Mouse (Mus musculus): ENCODE data around the gene Mgat2. TPM values are rescaled to one million over a fixed set of nuclear protein-coding genes. Genes with fewer than 3 reads are reported as not detected.

The Mgat2 gene
- total RNA-seq, 2 experiments from 2014 or later, result 51.4 to 53.9 TPM

DNA sequence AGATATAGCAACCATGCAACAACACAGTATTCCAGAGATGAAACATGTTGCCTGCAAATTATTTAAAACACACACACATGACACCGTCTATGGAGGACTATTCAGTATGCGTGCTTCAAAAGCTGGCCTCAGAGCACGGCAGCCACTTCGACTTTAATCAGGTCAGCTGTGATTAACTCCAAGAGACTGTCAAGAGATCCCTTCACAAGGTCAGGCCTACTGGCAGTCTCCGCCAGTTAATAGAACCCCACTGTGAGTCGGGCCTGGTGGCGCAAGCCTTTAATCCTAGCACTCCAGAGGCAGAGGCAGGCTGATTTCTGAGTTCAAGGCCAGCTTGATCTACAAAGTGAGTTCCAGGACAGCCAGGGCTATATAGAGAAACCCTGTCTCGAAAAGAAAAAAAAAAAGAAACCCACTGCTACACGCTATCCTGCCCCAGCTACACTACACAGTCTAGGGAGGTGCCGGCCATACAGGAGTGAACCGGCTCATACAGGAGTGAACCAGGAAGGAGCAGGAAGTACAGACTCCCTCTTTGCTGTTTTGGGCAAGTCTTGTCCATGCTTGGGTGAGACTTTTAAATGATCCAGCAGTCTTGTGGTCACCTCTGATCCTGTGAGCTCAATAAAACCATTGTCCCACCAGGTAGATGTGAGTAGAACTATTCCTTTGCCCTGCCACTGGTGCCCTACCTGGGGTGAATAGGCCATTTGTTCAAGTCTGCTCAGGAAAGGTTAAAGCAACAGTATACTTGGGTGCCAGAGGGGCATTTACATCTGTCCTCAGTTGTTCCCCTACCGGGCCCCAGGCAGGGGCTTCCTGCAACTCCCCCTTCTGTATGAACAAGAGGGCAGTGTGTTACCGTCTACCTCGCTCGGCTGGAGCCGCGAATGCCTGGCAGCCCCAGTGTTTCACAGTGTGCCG, 26.4 kb downstream of the Mgat2 start:
- no peak for DNase-seq (ENCODE audit: low spot score in 2 of 2)

DNA sequence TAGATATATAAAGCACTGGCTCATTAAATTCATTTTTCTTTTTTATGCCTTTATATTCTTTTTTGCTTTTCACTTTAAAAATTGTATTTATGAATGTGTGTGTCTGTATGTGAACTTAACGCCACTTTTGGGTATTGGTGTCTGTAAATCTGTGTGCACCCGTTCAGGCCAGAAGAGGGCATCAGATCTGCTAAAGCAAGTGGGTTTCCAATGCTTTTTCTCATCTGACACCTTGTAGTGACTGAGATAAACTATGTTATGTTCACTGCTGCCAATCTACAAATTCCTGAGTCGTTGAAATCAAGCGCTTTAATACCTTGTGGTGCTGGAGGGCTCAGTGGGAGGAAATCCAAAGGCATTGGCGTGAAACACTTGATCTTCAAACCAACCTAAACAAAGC, 27.1 kb downstream of the Mgat2 start:
- DNase-seq (ENCODE audit: low spot score in 2 of 2), result no peak

GRCm38 (mm10) chr12:69213186-69213777, 29.3 kb downstream of the Mgat2 start:
- DNase-seq (ENCODE audit: low spot score in 2 of 2), result no peak

DNA sequence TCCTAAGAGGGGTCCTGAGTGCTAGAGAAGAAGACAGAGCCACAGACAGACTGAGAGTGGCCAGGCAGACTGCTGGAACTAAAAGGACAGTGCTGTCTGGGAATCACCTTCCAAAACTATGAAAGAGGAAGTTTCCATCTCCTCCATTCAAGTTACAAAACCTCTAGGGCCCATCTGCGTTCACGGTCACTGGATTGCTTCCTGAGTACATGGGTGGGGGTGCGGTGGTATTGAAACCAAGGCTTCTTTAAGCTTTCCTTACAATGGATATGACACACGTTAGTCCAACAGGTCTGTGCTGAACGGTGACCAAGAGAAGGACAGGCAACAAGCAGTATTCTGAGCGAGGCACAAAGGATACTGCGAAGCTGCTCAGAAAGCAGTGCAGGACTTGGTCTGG, 30.4 kb downstream of the Mgat2 start:
- DNase-seq (ENCODE audit: low spot score in 2 of 2), result no peak

GRCm38 (mm10) chr12:69215000-69215785, 31.2 kb downstream of the Mgat2 start:
- no peak for DNase-seq (ENCODE audit: low spot score in 2 of 2)

DNA sequence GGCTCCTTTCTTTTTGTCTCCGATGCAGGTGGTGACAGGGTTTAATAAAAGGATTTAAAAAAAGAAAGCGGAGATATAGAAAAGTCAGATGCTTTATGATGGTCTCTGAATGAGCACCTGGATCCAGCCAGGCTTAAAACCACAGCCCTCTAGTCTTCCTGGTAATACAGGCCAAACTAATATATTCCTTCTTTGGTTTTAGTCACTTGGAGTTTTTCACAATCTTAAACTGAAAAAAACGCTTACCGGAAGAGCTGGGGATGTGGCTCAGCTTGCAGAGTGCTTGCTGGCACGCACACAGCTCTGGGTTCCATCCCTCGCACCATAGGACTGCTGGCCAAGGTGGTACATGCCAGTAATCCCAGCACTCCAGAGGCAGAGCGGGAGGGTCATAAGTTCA, 32.6 kb downstream of the Mgat2 start:
- no peak for DNase-seq (ENCODE audit: low spot score in 2 of 2)

GRCm38 (mm10) chr12:69220613-69221277, 36.8 kb downstream of the Mgat2 start:
- no peak for DNase-seq (ENCODE audit: low spot score in 2 of 2)

DNA sequence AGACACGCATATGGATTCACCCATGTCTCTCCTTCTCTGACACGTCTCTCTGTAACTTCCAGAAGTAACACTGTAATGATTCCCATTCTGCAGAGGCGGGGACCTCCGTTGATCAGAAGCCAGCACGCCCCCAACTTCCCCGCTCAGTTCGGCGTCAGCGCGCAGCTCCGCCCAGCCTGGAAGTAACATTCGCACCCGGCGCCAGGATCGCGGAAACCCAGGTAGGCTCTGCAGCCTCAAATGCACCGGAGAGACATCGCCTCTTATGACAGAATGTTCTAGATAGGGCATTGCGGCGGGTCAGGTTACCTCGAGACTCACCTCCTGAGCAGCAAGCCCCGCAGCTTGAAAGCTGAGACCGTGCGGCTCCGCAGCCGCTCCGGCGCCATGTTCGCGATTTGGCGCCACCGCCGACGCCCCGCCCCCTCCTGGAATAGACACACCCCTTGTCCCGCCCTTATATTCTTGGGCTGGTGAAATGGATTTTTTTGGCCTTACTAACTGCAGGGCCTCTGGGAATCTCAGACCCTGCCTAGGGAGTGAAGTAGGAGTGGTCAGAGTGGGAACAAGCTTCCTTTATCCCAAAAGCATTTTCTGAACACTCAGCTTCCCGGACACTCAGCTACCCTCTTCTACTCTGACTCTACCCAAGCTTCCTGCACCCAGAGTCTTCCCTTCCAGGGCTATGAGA, 44.0 kb downstream of the Mgat2 start, which contains the start of gene Pole2:
TSS of gene Pole2 (minus strand) at position 420 of the 691 bp plus-strand sequence.
- DNase-seq (ENCODE audit: low spot score in 2 of 2), result peak; percentile 80

DNA sequence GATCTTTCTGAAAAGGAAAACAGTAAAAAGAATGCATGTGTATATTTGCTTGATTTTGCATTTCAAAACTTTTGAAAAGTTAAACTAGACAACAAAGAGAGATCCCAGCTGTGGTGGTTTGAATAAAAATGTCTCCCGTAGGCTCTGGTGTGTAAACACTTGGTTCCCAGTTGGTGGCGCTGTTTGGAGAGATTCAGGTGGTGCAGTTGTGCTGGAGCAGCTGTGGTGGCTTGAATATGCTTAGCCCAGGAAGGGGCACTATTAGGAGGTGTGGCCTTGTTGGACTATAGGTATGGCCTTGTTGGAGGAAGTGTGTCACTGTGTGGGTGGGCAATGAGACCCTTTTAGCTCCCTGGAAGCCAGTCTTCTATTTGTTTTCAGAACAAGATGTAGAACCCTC, 45.3 kb downstream of the Mgat2 start:
- DNase-seq (ENCODE audit: low spot score in 2 of 2), result no peak

- no peak for DNase-seq (ENCODE audit: low spot score in 2 of 2)
Observed at GRCm38 (mm10) chr12:69235782-69236181, 51.8 kb downstream of the Mgat2 start.

Small RNA genes within 50 kb of the gene (microRNA-seq; reads per million reads assigned to microRNA genes)
- not detected for gene Gm47287
- 1.8 reads per million for gene Gm47295

Other genes starting within 250 kb of the Mgat2 start
- gene Rps29, start 25.0 kb upstream of the Mgat2 start, total RNA-seq (2021), result 1,000 to 10,000 TPM; 1,787 to 1,858 TPM
- 1 to 10 TPM; 2.7 to 5.4 TPM for gene Lrr1, start 15.3 kb upstream of the Mgat2 start, total RNA-seq (2021)
- gene Rpl36al, start 74 bp upstream of the Mgat2 start, total RNA-seq (2021), result 100 to 1,000 TPM; 523 to 531 TPM
- 1 to 10 TPM; 7.2 to 9.2 TPM for gene Gm49383, start 12.9 kb downstream of the Mgat2 start, total RNA-seq (2021)
- 1 to 10 TPM; 1.9 to 2.0 TPM for gene Dnaaf2, start 14.3 kb downstream of the Mgat2 start, total RNA-seq (2021)
- gene Gm49384, start 20.1 kb downstream of the Mgat2 start, total RNA-seq (2021), result 1 to 10 TPM; 8.5 to 9.2 TPM
- gene Pole2, start 44.0 kb downstream of the Mgat2 start, total RNA-seq (2021), result 1 to 10 TPM; 9.7 TPM
- 10 to 100 TPM; 12.6 to 12.8 TPM for gene Klhdc1, start 57.0 kb downstream of the Mgat2 start, total RNA-seq (2021)
- gene Klhdc2, start 112.5 kb downstream of the Mgat2 start, total RNA-seq (2021), result 10 to 100 TPM; 86.4 to 86.8 TPM
- gene Nemf, start 173.0 kb downstream of the Mgat2 start, total RNA-seq (2021), result 10 to 100 TPM; 45.4 to 49.9 TPM
- 100 to 1,000 TPM; 100 to 105 TPM for gene Arf6, start 188.0 kb downstream of the Mgat2 start, total RNA-seq (2021)
- gene Gm9887, start 188.3 kb downstream of the Mgat2 start, total RNA-seq (2021), result 1 to 10 TPM; 1.1 to 1.2 TPM